Mouse (Mus musculus) layer of hippocampus, postnatal 10 days (tissue): ENCODE data around the gene Ctrb1. TPM values are rescaled to one million over a fixed set of nuclear protein-coding genes. Genes with fewer than 3 reads are reported as not detected.
"Not testable (repeated sequence)": the region's sequence is repeated elsewhere in the genome, so short reads cannot be mapped to it uniquely, and the experiment has no call there.

Experiments used
- DNase-seq, 2 experiments: peaks; one replicate each; pipeline ENCODE4 v3.0.0; 2021; ENCODE audit warnings: low spot score in 2 of 2
- total RNA-seq, 2 experiments: library from RNA; stranded (reverse); gene quantifications; 2 replicates each; pipeline ENCODE4 v1.2.3; 2021

Ctrb1 gene
- total RNA-seq, 2 experiments from 2014 or later, result not detected

DNA sequence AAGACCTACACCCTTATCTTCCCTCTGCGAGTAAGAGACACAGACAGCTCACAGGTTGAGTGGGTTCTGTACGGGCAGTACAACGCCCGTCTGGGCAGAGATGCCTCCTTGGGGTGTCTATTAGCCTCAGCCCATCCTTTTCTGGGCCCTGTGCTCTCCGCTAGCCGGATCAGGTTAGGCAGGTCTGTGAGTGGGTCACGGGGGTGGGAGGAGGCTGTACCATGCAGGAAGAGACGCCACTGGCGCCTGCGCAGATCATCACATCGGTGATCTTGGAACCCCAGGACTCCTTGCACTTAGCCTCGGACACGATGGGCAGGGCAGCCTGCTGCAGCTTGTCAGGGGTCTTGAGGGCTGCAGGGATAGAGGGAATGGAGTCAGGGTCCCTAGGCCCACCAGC lies 3.9 kb downstream of the Ctrb1 start:
- DNase-seq, result no peak

DNA sequence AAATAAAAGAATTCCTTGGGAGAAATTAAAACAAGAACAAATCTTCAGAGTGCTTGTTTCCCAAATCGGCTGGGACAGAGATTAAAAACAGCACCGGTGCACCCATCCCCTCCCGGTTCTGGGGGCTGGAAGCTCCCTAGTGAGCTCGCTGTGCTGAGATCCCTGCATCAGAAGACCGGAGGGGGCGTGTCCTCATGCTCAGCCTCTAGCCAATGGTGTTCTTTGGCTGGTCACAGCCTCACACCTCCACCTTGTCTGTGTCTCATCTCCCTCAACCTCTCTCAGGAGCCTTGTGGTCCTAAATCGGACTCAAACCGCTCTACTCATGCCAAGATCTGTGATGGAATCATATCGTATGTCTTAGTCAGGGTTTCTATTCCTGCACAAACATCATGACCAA lies 8.3 kb downstream of the Ctrb1 start:
- DNase-seq, result no peak

GRCm38 (mm10) chr8:111681153-111681552 lies 9.7 kb downstream of the Ctrb1 start:
- DNase-seq, result no peak

- peak in 1 of 2 experiments; percentile 23 for DNase-seq
Observed at GRCm38 (mm10) chr8:111680423-111681028, 10.3 kb downstream of the Ctrb1 start.

DNA sequence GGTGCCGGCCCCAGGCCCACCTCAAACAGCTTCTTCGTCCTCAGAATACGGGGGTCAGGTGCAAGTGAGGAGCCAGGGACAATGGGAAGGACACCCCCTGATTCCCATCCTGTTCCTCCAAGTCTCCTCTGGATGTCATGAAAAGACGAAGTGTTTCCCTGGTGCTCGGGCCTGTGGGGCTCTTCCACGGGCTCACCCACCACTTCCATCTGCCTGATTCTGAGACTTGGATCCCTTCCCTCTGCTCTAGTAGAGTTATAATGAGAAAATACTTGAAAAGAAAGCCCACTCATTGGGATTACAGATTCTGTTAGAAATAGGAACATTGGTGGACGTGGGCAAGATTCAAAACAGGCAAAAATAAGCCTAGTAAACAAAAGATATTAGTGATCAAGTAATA lies 12.0 kb downstream of the Ctrb1 start:
- peak in 1 of 2 experiments; percentile 18 for DNase-seq

DNA sequence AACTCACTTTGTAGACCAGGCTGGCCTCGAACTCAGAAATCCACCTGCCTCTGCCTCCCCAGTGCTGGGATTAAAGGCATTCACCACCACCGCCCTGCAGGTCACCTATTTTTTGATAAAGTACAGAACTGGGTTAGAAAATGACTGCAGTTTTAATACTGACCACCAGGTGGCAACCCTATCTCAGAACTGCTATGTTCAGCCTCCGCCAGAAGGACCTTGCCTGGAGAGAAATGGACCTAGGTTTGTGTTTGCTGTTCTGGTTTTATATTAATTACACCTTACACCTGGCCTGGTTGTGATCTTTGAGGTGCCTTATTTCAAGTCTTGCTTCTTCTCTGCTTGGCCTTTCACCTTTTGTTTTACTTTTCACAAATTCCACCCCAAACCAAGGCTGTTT lies 12.7 kb downstream of the Ctrb1 start:
- peak; percentile 60 to 71 for DNase-seq

GRCm38 (mm10) chr8:111676237-111676636 lies 14.6 kb downstream of the Ctrb1 start:
- DNase-seq, result peak in 1 of 2 experiments; percentile 23

DNA sequence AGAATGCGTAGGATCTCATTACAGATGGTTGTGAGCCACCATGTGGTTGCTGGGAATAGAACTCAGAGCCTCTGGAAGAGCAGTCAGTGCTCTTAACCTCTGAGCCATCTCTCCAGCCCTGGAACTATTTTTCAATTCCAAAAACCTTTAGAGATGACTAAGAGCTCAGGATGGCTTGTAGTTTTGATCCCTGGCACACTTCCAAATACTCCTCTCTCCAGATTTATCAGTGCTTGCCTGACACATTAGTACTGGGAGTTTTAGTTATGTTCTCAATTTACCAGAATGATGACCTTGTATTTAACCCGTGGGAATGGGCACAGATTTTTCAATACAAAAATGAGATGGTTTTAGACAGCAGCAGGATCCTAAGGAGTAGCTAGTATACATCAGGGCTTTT lies 24.1 kb downstream of the Ctrb1 start:
- no peak for DNase-seq

- peak; percentile 76 to 81 for DNase-seq
Observed at GRCm38 (mm10) chr8:111662473-111662872, 28.3 kb downstream of the Ctrb1 start.

- DNase-seq, result no peak
Observed at GRCm38 (mm10) chr8:111658819-111659423, 31.9 kb downstream of the Ctrb1 start.

DNA sequence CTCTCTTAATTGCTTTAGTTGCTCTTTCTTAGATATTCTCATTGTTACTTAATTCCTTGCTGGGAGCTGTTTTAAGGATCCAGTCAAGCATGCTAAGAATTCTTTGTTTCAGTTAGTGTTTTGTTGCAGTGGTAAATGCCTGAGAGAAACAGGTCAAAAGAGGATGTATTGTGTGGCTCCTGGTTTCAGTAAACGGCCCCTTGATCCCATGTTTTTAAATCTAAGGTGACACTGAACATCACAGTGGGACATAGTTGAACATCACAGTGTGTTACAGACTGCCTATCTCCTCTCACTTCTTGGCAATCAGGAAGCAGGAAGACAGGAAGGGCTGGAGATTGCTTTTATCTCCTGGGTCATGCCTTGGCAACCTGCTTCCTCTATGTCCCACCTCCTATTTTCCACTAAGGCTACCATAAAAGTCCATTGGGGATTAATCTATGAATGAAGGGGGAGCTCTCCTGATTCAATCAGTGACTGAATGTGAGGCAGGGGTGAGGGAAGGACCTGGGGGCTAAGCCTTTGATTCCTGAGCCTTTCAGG lies 33.4 kb downstream of the Ctrb1 start:
- no peak for DNase-seq

DNA sequence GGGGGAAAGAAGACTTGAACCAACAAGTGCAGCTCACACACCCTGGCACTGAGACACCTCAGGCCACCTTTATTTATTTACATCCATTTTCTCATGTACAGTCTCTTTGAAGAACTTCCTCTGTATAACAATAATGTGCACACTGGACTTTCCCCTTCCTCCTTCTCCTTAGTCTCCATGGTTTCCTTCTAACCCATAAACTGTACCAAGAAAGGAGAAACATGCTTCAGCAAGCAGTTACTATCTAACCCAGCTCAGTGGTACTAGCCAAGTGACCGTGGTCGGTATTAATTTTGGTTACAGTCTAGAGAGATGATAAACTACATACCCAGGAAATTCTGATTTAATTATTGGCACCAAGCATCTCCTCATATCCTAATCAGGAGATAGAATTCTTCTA lies 37.3 kb downstream of the Ctrb1 start:
- no peak for DNase-seq

- no peak for DNase-seq
Observed at GRCm38 (mm10) chr8:111650651-111651050, 40.2 kb downstream of the Ctrb1 start.

DNA sequence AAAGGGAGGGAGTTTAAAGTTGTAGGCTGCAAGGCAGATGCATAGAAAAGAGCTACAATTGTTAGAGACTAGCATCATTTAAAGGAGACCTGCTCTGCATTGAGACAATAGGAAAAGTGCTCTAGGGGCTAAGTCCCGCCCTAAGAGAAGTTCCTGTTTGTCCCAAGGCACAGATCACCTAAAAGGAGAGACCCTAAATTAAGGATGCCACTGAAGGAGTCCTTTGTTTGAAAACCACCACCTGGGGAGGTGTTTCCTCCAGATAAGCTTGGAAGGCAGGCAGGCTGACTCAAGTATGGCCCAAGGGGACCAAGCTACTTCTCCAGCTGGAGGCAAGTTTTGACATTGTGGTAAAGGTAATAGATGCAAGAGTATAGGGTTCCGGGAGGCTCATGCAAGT lies 42.0 kb downstream of the Ctrb1 start:
- DNase-seq, result no peak

- DNase-seq, result no peak
Observed at GRCm38 (mm10) chr8:111645715-111646114, 45.1 kb downstream of the Ctrb1 start.

GRCm38 (mm10) chr8:111644286-111645051 lies 46.3 kb downstream of the Ctrb1 start:
- DNase-seq, result not testable (repeated sequence)

DNA sequence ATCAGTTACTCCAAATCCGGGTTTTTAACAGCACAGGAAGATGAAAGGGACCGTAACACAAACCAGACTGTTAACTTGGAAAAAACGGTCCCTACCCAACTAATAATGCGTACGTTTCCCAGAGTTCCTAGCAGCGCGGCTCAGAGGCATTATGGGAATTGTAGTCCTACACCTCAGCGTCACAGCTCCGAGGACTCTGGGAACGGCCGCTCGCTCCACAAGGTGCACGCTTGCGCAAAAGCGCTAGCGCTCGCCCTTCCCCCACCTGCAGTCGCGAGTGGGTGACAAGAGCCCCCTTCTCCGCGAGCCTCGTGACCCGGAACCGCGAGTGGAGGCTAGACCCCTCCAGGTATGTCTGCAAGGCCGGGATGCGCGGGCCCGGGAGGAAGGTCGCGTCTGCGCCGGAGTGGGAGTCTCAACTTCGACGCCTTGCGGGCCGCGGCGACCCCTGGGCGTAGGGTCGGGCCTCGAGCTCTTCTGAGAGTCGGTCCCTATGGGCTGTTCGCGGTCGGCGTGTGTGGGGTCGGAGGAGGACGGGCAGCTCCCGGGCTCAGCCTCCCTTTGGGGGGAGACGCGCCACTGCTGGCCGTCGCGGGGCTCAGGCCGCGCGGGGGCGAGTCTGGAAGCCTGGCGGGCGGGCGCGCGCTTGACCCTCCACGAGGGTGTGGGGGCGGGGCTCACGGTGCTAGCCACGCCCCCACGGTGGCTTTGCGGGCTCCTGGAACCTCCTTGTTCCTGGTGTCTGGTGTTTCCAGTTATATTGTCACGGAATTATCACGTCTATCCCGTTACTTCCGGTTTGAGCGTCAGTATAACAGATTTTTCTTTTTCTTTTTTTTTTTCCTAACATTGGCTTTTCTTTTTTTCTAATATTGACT lies 47.3 kb downstream of the Ctrb1 start, which contains the start of gene Zfp1:
Gene Zfp1, plus strand, starts transcription at position 138 of the 878 bp plus-strand sequence.
- peak; percentile 92 to 96 for DNase-seq

- DNase-seq, result no peak
Observed at GRCm38 (mm10) chr8:111642939-111643263, 47.9 kb downstream of the Ctrb1 start.

GRCm38 (mm10) chr8:111642496-111642895 lies 48.3 kb downstream of the Ctrb1 start:
- no peak for DNase-seq

DNA sequence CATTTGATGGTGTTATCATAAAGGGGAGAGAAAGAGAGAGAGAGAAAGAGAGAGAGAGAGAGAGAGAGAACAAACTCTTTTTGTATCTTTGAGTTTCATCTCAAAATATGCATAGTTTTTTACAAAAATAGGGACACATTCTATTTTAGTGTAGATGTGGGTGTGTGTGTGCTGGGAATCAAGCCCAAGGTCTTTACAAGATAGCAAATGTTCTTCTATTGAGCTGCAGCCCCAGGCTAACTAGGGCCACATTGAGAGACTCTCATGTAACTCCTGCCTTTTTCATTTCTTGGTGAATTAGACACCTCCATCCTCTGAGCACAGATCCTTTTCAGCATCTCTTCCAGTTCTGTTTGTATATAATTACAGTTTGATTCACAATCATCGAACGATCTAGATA lies 49.7 kb downstream of the Ctrb1 start:
- no peak for DNase-seq

GRCm38 (mm10) chr8:111638086-111638485 lies 52.7 kb downstream of the Ctrb1 start:
- no peak for DNase-seq
